Mouse (Mus musculus) MEL (cell line): ENCODE measurements around the gene Olfr196. TPM values are rescaled to one million over a fixed set of nuclear protein-coding genes. Genes with fewer than 3 reads are reported as not detected.

Experiments
- DNase-seq: peaks from one replicate; pipeline ENCODE4 v3.0.0; 2011; ENCODE audit warnings: low read depth, low spot score
- H3K27ac ChIP-seq: 2 replicates; pipeline ENCODE4 v1.5.1; 2012; ENCODE audit warnings: low read depth, mild to moderate bottlenecking, control low read depth, low read length, moderate library complexity; ENCODE audit not compliant: control insufficient read depth
- H3K27me3 ChIP-seq, 2 experiments: fragments of 150-350 bp in 1 of 2; sonication (generic) in 1 of 2; 2 replicates each; pipeline ENCODE4 v1.6.1; 2012; ENCODE audit warnings: low read length in 2 of 2, mild to moderate bottlenecking in 2 of 2, improper control_type of control experiment in 1 of 2, moderate library complexity in 1 of 2; ENCODE audit not compliant: insufficient read depth in 2 of 2, control insufficient read depth in 1 of 2
- H3K36me3 ChIP-seq, 2 experiments: 2 replicates each; pipeline ENCODE4 v1.6.1; 2012 to 2014; ENCODE audit warnings: low read length in 2 of 2, improper control_type of control experiment in 1 of 2, inconsistent platforms in 1 of 2, mild to moderate bottlenecking in 1 of 2; ENCODE audit not compliant: insufficient read depth in 2 of 2, control insufficient read depth in 1 of 2
- H3K4me1 ChIP-seq, 2 experiments: fragments of 150-350 bp in 1 of 2; sonication (generic) in 1 of 2; 2 replicates each; pipeline ENCODE4 v1.6.1; 2012; ENCODE audit warnings: low read length in 2 of 2, improper control_type of control experiment in 1 of 2, mild to moderate bottlenecking in 1 of 2; ENCODE audit not compliant: insufficient read depth in 2 of 2, control insufficient read depth in 1 of 2
- H3K4me3 ChIP-seq, 2 experiments: fragments of 150-350 bp in 1 of 2; sonication (generic) in 1 of 2; 2 replicates each; pipeline ENCODE4 v1.5.1; 2012; ENCODE audit warnings: low read depth in 2 of 2, low read length in 2 of 2, mild to moderate bottlenecking in 2 of 2, moderate library complexity in 2 of 2, control low read depth in 1 of 2, improper control_type of control experiment in 1 of 2; ENCODE audit not compliant: control insufficient read depth in 1 of 2, insufficient read depth in 1 of 2
- H3K79me2 ChIP-seq: 2 replicates; pipeline ENCODE4 v1.6.1; 2012; ENCODE audit warnings: mild to moderate bottlenecking, low read length, moderate library complexity; ENCODE audit not compliant: control insufficient read depth, poor library complexity, insufficient read depth
- H3K9ac ChIP-seq: 2 replicates; pipeline ENCODE4 v1.6.1; 2012; ENCODE audit warnings: low read depth, mild to moderate bottlenecking, control low read depth, low read length, moderate library complexity; ENCODE audit not compliant: control insufficient read depth, poor library complexity, severe bottlenecking
- H3K9me3 ChIP-seq: fragments of 150-350 bp; sonication (generic); replicated peaks from 2 replicates; pipeline ENCODE4 v1.6.1; 2012; ENCODE audit warnings: mild to moderate bottlenecking, low read length, improper control_type of control experiment, moderate library complexity; ENCODE audit not compliant: insufficient read depth
- BHLHE40 ChIP-seq: IDR thresholded peaks from 2 replicates; pipeline ENCODE4 v1.6.1; 2012; ENCODE audit warnings: low read depth, mild to moderate bottlenecking, inconsistent platforms, low read length, improper control_type of control experiment, borderline replicate concordance
- CHD1 ChIP-seq: IDR thresholded peaks from 2 replicates; pipeline ENCODE4 v1.6.1; 2012; ENCODE audit warnings: low read depth, mild to moderate bottlenecking, inconsistent platforms, low read length, improper control_type of control experiment
- E2F4 ChIP-seq: IDR thresholded peaks from 2 replicates; pipeline ENCODE4 v1.6.1; 2011; ENCODE audit warnings: low read depth, low read length, improper control_type of control experiment, borderline replicate concordance
- GABPA ChIP-seq: IDR thresholded peaks from 2 replicates; pipeline ENCODE4 v1.6.1; 2012; ENCODE audit warnings: low read depth, mild to moderate bottlenecking, inconsistent platforms, low read length, improper control_type of control experiment, moderate library complexity
- GATA1 ChIP-seq: IDR thresholded peaks from 2 replicates; pipeline ENCODE4 v1.6.1; 2011; ENCODE audit warnings: low read depth, low read length, improper control_type of control experiment
- HCFC1 ChIP-seq: IDR thresholded peaks from 2 replicates; pipeline ENCODE4 v1.6.1; 2012; ENCODE audit warnings: low read depth, mild to moderate bottlenecking, inconsistent platforms, low read length, improper control_type of control experiment, moderate library complexity
- JUND ChIP-seq: IDR thresholded peaks from 2 replicates; pipeline ENCODE4 v1.6.1; 2011; ENCODE audit warnings: low read depth, mild to moderate bottlenecking, improper control_type of control experiment, low read length
- KAT2A ChIP-seq: conservative IDR thresholded peaks from 2 replicates; pipeline ENCODE4 v1.6.1; 2012; ENCODE audit warnings: low read depth, low read length, improper control_type of control experiment, inconsistent platforms
- MAX ChIP-seq: IDR thresholded peaks from 2 replicates; pipeline ENCODE4 v1.6.1; 2011; ENCODE audit warnings: low read length, improper control_type of control experiment
- MAZ ChIP-seq: IDR thresholded peaks from 2 replicates; pipeline ENCODE4 v1.6.1; 2012; ENCODE audit warnings: low read depth, mild to moderate bottlenecking, inconsistent platforms, low read length, improper control_type of control experiment
- MYB ChIP-seq: IDR thresholded peaks from 2 replicates; pipeline ENCODE4 v1.6.1; 2011; ENCODE audit warnings: mild to moderate bottlenecking, low read depth, low read length, improper control_type of control experiment
- NELFE ChIP-seq: IDR thresholded peaks from 2 replicates; pipeline ENCODE4 v1.6.1; 2011; ENCODE audit warnings: low read depth, low read length, improper control_type of control experiment
- POLR2AphosphoS5 ChIP-seq: IDR thresholded peaks from 2 replicates; pipeline ENCODE4 v1.6.1; 2012; ENCODE audit warnings: low read depth, borderline replicate concordance, mild to moderate bottlenecking, inconsistent platforms, low read length, moderate library complexity, mixed read lengths
- RAD21 ChIP-seq: IDR thresholded peaks from 2 replicates; pipeline ENCODE4 v1.6.1; 2011; ENCODE audit warnings: mild to moderate bottlenecking, low read depth, low read length, improper control_type of control experiment
- SIN3A ChIP-seq: IDR thresholded peaks from 2 replicates; pipeline ENCODE4 v1.6.1; 2012; ENCODE audit warnings: low read length, improper control_type of control experiment, inconsistent platforms
- SMC3 ChIP-seq: IDR thresholded peaks from 2 replicates; pipeline ENCODE4 v1.6.1; 2011; ENCODE audit warnings: low read depth, low read length, improper control_type of control experiment
- TAL1 ChIP-seq: IDR thresholded peaks from 2 replicates; pipeline ENCODE4 v1.6.1; 2012; ENCODE audit warnings: mild to moderate bottlenecking, inconsistent platforms, low read length, moderate library complexity, mixed read lengths
- TBP ChIP-seq: IDR thresholded peaks from 2 replicates; pipeline ENCODE4 v1.8.0; 2011; ENCODE audit warnings: low read depth, low read length, improper control_type of control experiment
- UBTF ChIP-seq: IDR thresholded peaks from 2 replicates; pipeline ENCODE4 v1.6.1; 2012; ENCODE audit warnings: low read depth, mild to moderate bottlenecking, inconsistent platforms, low read length, improper control_type of control experiment, moderate library complexity, borderline replicate concordance; ENCODE audit not compliant: insufficient read depth
- USF2 ChIP-seq, 2 experiments: IDR thresholded peaks; 2 replicates each; pipeline ENCODE4 v1.6.1; 2011 to 2012; ENCODE audit warnings: improper control_type of control experiment in 2 of 2, low read length in 2 of 2, borderline replicate concordance in 1 of 2, inconsistent platforms in 1 of 2, low read depth in 1 of 2, mild to moderate bottlenecking in 1 of 2; ENCODE audit not compliant: insufficient read depth in 1 of 2
- ZKSCAN1 ChIP-seq: IDR thresholded peaks from 2 replicates; pipeline ENCODE4 v1.6.1; 2012; ENCODE audit warnings: low read depth, mild to moderate bottlenecking, inconsistent platforms, low read length, improper control_type of control experiment, moderate library complexity
- ZMIZ1 ChIP-seq: IDR thresholded peaks from 2 replicates; pipeline ENCODE4 v1.6.1; 2012; ENCODE audit warnings: low read depth, mild to moderate bottlenecking, inconsistent platforms, low read length, improper control_type of control experiment, moderate library complexity
- polyA plus RNA-seq, 2 experiments: library from polyadenylated mRNA; stranded (reverse) in 1 of 2; unstranded in 1 of 2; fragments of >175 nt in 1 of 2; fragments of >200 nt in 1 of 2; gene quantifications; 2 replicates each; pipeline versions ENCODE4 v1.2.1 to v1.2.4; 2012; ENCODE audit warnings: low replicate concordance in 2 of 2, low read depth in 1 of 2; ENCODE audit not compliant: insufficient read length in 2 of 2, insufficient read depth in 1 of 2, missing spikeins in 1 of 2
- total RNA-seq: library from RNA; depleted of rRNA; stranded (reverse); fragments of 300-350 nt; gene quantifications from 2 replicates; pipeline ENCODE4 v1.2.3, GENCODE M21; 2012

Gene Olfr196
- total and polyA plus RNA-seq, 3 experiments, result not detected

DNA sequence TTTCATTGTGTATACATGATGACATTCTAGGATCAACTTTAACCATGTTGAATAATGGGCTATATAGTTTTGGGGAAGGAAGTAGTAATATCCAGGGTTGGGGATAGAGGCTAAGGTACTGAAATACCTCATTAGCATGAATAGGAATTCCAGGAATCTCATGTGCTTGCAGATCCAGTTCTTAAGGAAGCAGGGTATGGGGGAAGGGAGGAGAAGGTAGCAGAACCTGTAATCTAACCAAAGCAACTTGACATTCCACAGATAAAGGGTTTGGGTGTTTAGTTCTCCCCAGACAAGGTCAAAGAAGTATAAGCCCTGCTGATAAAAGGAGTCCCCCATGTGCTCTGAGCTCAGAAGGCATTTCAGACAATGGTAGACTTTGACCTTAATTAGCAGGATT lies 29.1 kb downstream of the Olfr196 start:
- H3K79me2 ChIP-seq, result no peaks in the 10 kb centered on the region
- TF ChIP-seq E2F4 (no peak), MAZ (no peak), CHD1 (no peak), GABPA (no peak), ZMIZ1 (no peak)
- TF ChIP-seq, all 39 proteins: peak for 0
- H3K27ac ChIP-seq, result no peak overlapping the region
- H3K4me1 ChIP-seq, result no peaks in the 10 kb centered on the region
- no peaks in the 10 kb centered on the region for H3K9me3 ChIP-seq
- DNase-seq, result no peak
- H3K36me3 ChIP-seq, result peaks cover 0 to 2% of the 10 kb centered on the region in 2 experiments; a peak in 1 of 4 replicates
- H3K9ac ChIP-seq, result no peak overlapping the region
- H3K4me3 ChIP-seq, result no peak overlapping the region
- no peaks in the 10 kb centered on the region for H3K27me3 ChIP-seq

DNA sequence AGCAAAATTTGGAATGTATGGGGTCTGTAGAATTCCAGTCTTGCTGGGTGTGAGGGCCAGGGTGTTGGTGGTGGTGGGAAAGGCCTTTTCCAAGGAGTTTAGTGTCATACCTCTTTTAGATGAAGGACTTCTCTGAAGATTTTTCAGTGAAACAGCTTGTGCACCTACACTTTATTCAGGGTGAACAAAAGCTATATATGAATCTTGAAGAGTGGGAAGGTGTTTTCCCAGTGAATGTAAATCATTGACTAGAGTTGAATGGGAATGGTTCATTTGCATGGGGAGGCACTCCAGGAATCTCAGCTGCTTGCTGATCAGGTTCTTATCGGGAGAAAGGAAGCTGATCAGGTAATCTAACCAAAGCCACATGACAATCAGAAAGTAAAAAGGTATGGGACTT lies 39.5 kb downstream of the Olfr196 start:
- Histone ChIP-seq H3K27ac (no peak overlapping the region), H3K9me3 (no peaks in the 10 kb centered on the region), H3K27me3 (no peaks in the 10 kb centered on the region), H3K4me1 (no peaks in the 10 kb centered on the region), H3K36me3 (no peaks in the 10 kb centered on the region), H3K9ac (no peak overlapping the region), H3K79me2 (no peaks in the 10 kb centered on the region), H3K4me3 (no peak overlapping the region)
- DNase-seq, result no peak
- TF ChIP-seq BHLHE40, result no peak
- TF ChIP-seq TBP, result no peak
- no peak for TF ChIP-seq UBTF
- no peak for TF ChIP-seq GABPA
- no peak for TF ChIP-seq RAD21

DNA sequence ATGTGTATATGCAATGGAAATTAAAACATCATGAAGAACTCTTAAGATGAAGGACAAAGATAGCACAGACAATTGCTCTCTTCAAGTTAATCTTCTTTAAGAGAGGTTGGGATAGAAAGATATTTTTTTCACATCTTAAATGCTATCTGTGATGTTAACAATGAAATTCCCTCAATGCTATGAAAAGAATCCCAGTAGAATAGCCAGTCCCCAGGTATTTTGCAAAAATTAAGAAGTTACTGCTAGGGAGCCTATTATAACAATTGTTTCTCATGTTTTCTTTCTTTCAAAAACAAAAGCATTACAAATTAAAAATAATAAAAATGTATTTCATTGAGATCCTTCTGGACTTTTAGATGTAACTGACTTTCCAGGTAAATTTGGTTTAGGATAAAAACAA lies 49.3 kb downstream of the Olfr196 start, which contains the start of gene Olfr194:
Olfr194 (minus strand) TSS at position 101 of the 400 bp plus-strand sequence.
- H3K4me1 ChIP-seq, result no peaks in the 10 kb centered on the region
- TF ChIP-seq JUND (no peak), KAT2A (no peak), HCFC1 (no peak), USF2 (IDR thresholded peaks at IDR 0.05; ENCODE audit: borderline replicate concordance in 1 of 2, insufficient read depth in 1 of 2, low read depth in 1 of 2, low read length in 2 of 2) (no peak), MAX (no peak), POLR2AphosphoS5 (no peak), SMC3 (no peak), NELFE (no peak), SIN3A (no peak), TBP (no peak), GATA1 (no peak), MYB (no peak), TAL1 (no peak), ZKSCAN1 (no peak)

More for the DNA sequence above, 49.3 kb downstream of the Olfr196 start, which contains the start of gene Olfr194:
- Histone ChIP-seq H3K36me3 (no peaks in the 10 kb centered on the region), H3K27me3 (no peaks in the 10 kb centered on the region), H3K9me3 (no peaks in the 10 kb centered on the region), H3K27ac (no peak within 1 kb of the TSS), H3K79me2 (no peaks in the 10 kb centered on the region), H3K9ac (no peak within 1 kb of the TSS), H3K4me3 (no peak within 1 kb of the TSS)
- no peak for DNase-seq
